Mouse (Mus musculus): Measurements from ENCODE around the gene Gm28053. TPM values are rescaled to one million over a fixed set of nuclear protein-coding genes. Genes with fewer than 3 reads are reported as not detected.

The Gm28053 gene
- polyA plus RNA-seq, 1 experiment from 2014 or later, result 0.59 TPM

GRCm38 (mm10) chr6:48740501-48741169 lies 22.2 kb downstream of the Gm28053 start:
- Histone ChIP-seq H3K9ac (ENCODE audit: low read length) (no peak overlapping the region), H3K4me1 (replicated peaks; ENCODE audit: control insufficient read depth, insufficient read depth) (peaks cover 2% of the 10 kb centered on the region; the same call in 1 of the 2 replicates), H3K27ac (replicated peaks) (0 out of 2 replicates have a peak overlapping the region, but pooled peaks have one; percentile 13), H3K4me3 (ENCODE audit: low read depth, low read length) (no peak overlapping the region), H3K9me3 (ENCODE audit: control insufficient read depth, low read length) (no peaks in the 10 kb centered on the region), H3K4me2 (replicated peaks; ENCODE audit: low read depth) (no peak overlapping the region), H3K27me3 (ENCODE audit: control insufficient read depth, insufficient read depth, low read length) (no peaks in the 10 kb centered on the region), H3K36me3 (ENCODE audit: control insufficient read depth, insufficient read depth, low read length) (no peaks in the 10 kb centered on the region)
- ATAC-seq (ENCODE audit: low FRiP score, low TSS enrichment) (no peak), DNase-seq (ENCODE audit: low spot score) (no peak)
- WGBS, result 59% methylated on average over 3 of the region's 3 CpGs
- no peak for TF ChIP-seq EP300 (optimal IDR thresholded peaks at IDR 0.05)
- no peak for TF ChIP-seq CTCF (IDR thresholded peaks at IDR 0.05; ENCODE audit: low read depth)

DNA sequence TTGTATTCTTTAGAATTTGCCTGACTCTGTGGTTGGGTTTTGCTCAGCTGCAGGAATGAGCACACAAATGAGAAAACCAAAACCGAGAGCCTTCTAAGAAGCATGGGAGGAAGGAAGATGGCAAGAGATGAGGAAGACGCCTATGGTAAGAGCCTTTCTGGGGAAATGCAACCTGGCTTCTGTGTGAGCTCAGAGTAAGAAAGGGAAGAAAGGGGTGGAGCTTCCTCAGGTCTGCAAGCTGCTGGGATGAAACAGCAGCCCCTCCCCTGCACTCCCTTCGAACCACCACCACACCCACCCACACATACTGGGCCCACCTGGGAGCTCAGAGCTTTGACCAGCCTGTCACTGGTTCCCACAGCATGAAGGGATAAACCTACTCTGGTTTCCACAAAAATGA lies 22.9 kb downstream of the Gm28053 start:
- H3K4me3 ChIP-seq (ENCODE audit: low read depth, low read length), result no peak overlapping the region
- ATAC-seq (ENCODE audit: low FRiP score, low TSS enrichment) (no peak), DNase-seq (ENCODE audit: low spot score) (no peak)
- H3K36me3 ChIP-seq (ENCODE audit: control insufficient read depth, insufficient read depth, low read length), result no peaks in the 10 kb centered on the region
- no peak overlapping the region for H3K4me2 ChIP-seq (replicated peaks; ENCODE audit: low read depth)
- WGBS, result 21% methylated on average over 3 of the region's 3 CpGs
- H3K9ac ChIP-seq (ENCODE audit: low read length), result no peak overlapping the region
- no peak for TF ChIP-seq CTCF (IDR thresholded peaks at IDR 0.05; ENCODE audit: low read depth)
- H3K4me1 ChIP-seq (replicated peaks; ENCODE audit: control insufficient read depth, insufficient read depth), result peaks cover 2% of the 10 kb centered on the region; the same call in 1 of the 2 replicates
- 0 out of 2 replicates have a peak overlapping the region, but pooled peaks have one; percentile 13 for H3K27ac ChIP-seq (replicated peaks)
- H3K27me3 ChIP-seq (ENCODE audit: control insufficient read depth, insufficient read depth, low read length), result no peaks in the 10 kb centered on the region
- H3K9me3 ChIP-seq (ENCODE audit: control insufficient read depth, low read length), result no peaks in the 10 kb centered on the region

GRCm38 (mm10) chr6:48741711-48742206 lies 23.4 kb downstream of the Gm28053 start:
- DNase-seq (ENCODE audit: low spot score), result no peak
- Histone ChIP-seq H3K4me3 (ENCODE audit: low read depth, low read length) (no peak overlapping the region), H3K27ac (replicated peaks) (no peak overlapping the region), H3K9me3 (ENCODE audit: control insufficient read depth, low read length) (no peaks in the 10 kb centered on the region), H3K27me3 (ENCODE audit: control insufficient read depth, insufficient read depth, low read length) (no peaks in the 10 kb centered on the region), H3K36me3 (ENCODE audit: control insufficient read depth, insufficient read depth, low read length) (no peaks in the 10 kb centered on the region), H3K4me1 (replicated peaks; ENCODE audit: control insufficient read depth, insufficient read depth) (peaks cover 2% of the 10 kb centered on the region; the same call in 1 of the 2 replicates), H3K4me2 (replicated peaks; ENCODE audit: low read depth) (no peak overlapping the region), H3K9ac (ENCODE audit: low read length) (no peak overlapping the region)
- ATAC-seq (ENCODE audit: low FRiP score, low TSS enrichment), result no peak
- no peak for TF ChIP-seq CTCF (IDR thresholded peaks at IDR 0.05; ENCODE audit: low read depth)
- TF ChIP-seq EP300 (optimal IDR thresholded peaks at IDR 0.05), result no peak
- WGBS, result 10% methylated on average over 9 of the region's 9 CpGs

GRCm38 (mm10) chr6:48742422-48743351 lies 24.3 kb downstream of the Gm28053 start:
- Histone ChIP-seq H3K4me1 (replicated peaks; ENCODE audit: control insufficient read depth, insufficient read depth) (peaks cover 2% of the 10 kb centered on the region; the same call in 1 of the 2 replicates), H3K9me3 (ENCODE audit: control insufficient read depth, low read length) (no peaks in the 10 kb centered on the region), H3K27me3 (ENCODE audit: control insufficient read depth, insufficient read depth, low read length) (no peaks in the 10 kb centered on the region), H3K4me3 (ENCODE audit: low read depth, low read length) (peak overlapping the region; percentile 43), H3K9ac (ENCODE audit: low read length) (peak overlapping the region; percentile 55), H3K27ac (replicated peaks) (no peak overlapping the region), H3K36me3 (ENCODE audit: control insufficient read depth, insufficient read depth, low read length) (no peaks in the 10 kb centered on the region), H3K4me2 (replicated peaks; ENCODE audit: low read depth) (peak overlapping the region; percentile 76)
- 7% methylated on average over 52 of the region's 52 CpGs for WGBS
- no peak for TF ChIP-seq EP300 (optimal IDR thresholded peaks at IDR 0.05)
- peak; percentile 4; the same call in 1 of the 2 replicates for TF ChIP-seq CTCF (IDR thresholded peaks at IDR 0.05; ENCODE audit: low read depth)
- ATAC-seq (ENCODE audit: low FRiP score, low TSS enrichment), result peak; percentile 81
- DNase-seq (ENCODE audit: low spot score), result peak; percentile 73

GRCm38 (mm10) chr6:48745490-48745889 lies 27.1 kb downstream of the Gm28053 start:
- Histone ChIP-seq H3K36me3 (ENCODE audit: control insufficient read depth, insufficient read depth, low read length) (no peaks in the 10 kb centered on the region), H3K9me3 (ENCODE audit: control insufficient read depth, low read length) (no peaks in the 10 kb centered on the region), H3K27me3 (ENCODE audit: control insufficient read depth, insufficient read depth, low read length) (no peaks in the 10 kb centered on the region), H3K4me1 (replicated peaks; ENCODE audit: control insufficient read depth, insufficient read depth) (peaks cover 2% of the 10 kb centered on the region; the same call in 1 of the 2 replicates), H3K4me2 (replicated peaks; ENCODE audit: low read depth) (no peak overlapping the region), H3K4me3 (ENCODE audit: low read depth, low read length) (no peak overlapping the region), H3K9ac (ENCODE audit: low read length) (no peak overlapping the region), H3K27ac (replicated peaks) (peak overlapping the region; percentile 63; the same call in 1 of the 2 replicates)
- TF ChIP-seq EP300 (optimal IDR thresholded peaks at IDR 0.05) (no peak), CTCF (IDR thresholded peaks at IDR 0.05; ENCODE audit: low read depth) (no peak)
- 48% methylated on average over 2 of the region's 2 CpGs for whole genome bisulfite sequencing
- DNase-seq (ENCODE audit: low spot score) (no peak), ATAC-seq (ENCODE audit: low FRiP score, low TSS enrichment) (no peak)

Measured in stomach, postnatal 0 days (tissue).